Mouse (Mus musculus) forebrain, embryonic 15.5 days (tissue): Measurements from ENCODE around the gene Lrrc49. TPM values are rescaled to one million over a fixed set of nuclear protein-coding genes. Genes with fewer than 3 reads are reported as not detected.

Experiments
- ATAC-seq: fragments of 200-750 bp; cut with Nextera tagmentation; replicated peaks from 2 replicates; pipeline ENCODE4 v1.8.0; 2017; ENCODE audit warnings: mild to moderate bottlenecking, moderate TSS enrichment, moderate library complexity
- H3K27ac ChIP-seq: fragments of 300-500 bp; sonication (generic); replicated peaks from 2 replicates; pipeline ENCODE4 v1.5.1; 2015; ENCODE audit warnings: mild to moderate bottlenecking, inconsistent platforms
- H3K27me3 ChIP-seq: fragments of 300-500 bp; sonication (generic); 2 replicates; pipeline ENCODE4 v1.6.1; 2015; ENCODE audit warnings: inconsistent platforms
- H3K36me3 ChIP-seq: fragments of 300-500 bp; sonication (generic); 2 replicates; pipeline ENCODE4 v1.6.1; 2015; ENCODE audit warnings: mild to moderate bottlenecking, inconsistent platforms
- H3K4me1 ChIP-seq: fragments of 300-500 bp; sonication (generic); 2 replicates; pipeline ENCODE4 v1.6.1; 2015; ENCODE audit warnings: inconsistent platforms
- H3K4me2 ChIP-seq: fragments of 300-500 bp; sonication (generic); replicated peaks from 2 replicates; pipeline ENCODE4 v1.6.1; 2015; ENCODE audit warnings: mild to moderate bottlenecking, inconsistent platforms
- H3K4me3 ChIP-seq: fragments of 300-500 bp; sonication (generic); 2 replicates; pipeline ENCODE4 v1.5.1; 2015; ENCODE audit warnings: mild to moderate bottlenecking, inconsistent platforms
- H3K9ac ChIP-seq: fragments of 300-500 bp; sonication (generic); replicated peaks from 2 replicates; pipeline ENCODE4 v1.6.1; 2015; ENCODE audit warnings: mild to moderate bottlenecking, inconsistent platforms
- H3K9me3 ChIP-seq: fragments of 300-500 bp; sonication (generic); 2 replicates; pipeline ENCODE4 v1.6.1; 2016; ENCODE audit warnings: inconsistent platforms
- WGBS: fragments of 180-500 bp; shearing (Covaris S2); methylation state at CpG from one replicate; pipeline ENCODE4 v1.1.7; 2015; ENCODE audit warnings: mixed read lengths; 5-methylcytosine and 5-hydroxymethylcytosine counted together
- polyA plus RNA-seq: library from polyadenylated mRNA; unstranded; fragments of >200 nt; fragmentation: Nextera tagmentation; extraction: Ambion mirVana; gene quantifications from 2 replicates; pipeline ENCODE4 v1.2.1, GENCODE M21; 2015

Lrrc49 gene
- polyA plus RNA-seq, 1 experiment from 2014 or later, result 69.5 TPM

- H3K36me3 ChIP-seq, result no peaks in the 10 kb centered on the region
- H3K4me3 ChIP-seq, result peak within 1 kb of the TSS; percentile 45
- ATAC-seq, result peak; percentile 66
- peaks cover 16% of the 10 kb centered on the region for H3K4me1 ChIP-seq
- no peaks in the 10 kb centered on the region for H3K9me3 ChIP-seq
- peaks cover 8% of the 10 kb centered on the region; the same call in 1 of the 2 replicates for H3K27me3 ChIP-seq
- no peak within 1 kb of the TSS for H3K27ac ChIP-seq
- H3K4me2 ChIP-seq, result peak within 1 kb of the TSS; percentile 71
- WGBS, result under 1% methylated on average over 49 of the region's 51 CpGs
- peak within 1 kb of the TSS; percentile 39 for H3K9ac ChIP-seq
Observed at GRCm38 (mm10) chr9:60521806-60522264, 166.1 kb downstream of the Lrrc49 start, which contains the start of gene Thsd4. TSS of gene Thsd4 (minus strand) at chr9:60522046.

- H3K9ac ChIP-seq, result 0 out of 2 replicates have a peak overlapping the region, but pooled peaks have one; percentile 39
Observed at GRCm38 (mm10) chr9:60521143-60521542, 166.8 kb downstream of the Lrrc49 start.

GRCm38 (mm10) chr9:60519601-60520000, 168.4 kb downstream of the Lrrc49 start:
- H3K9ac ChIP-seq, result no peak overlapping the region
- H3K4me2 ChIP-seq, result no peak overlapping the region
- H3K27ac ChIP-seq, result no peak overlapping the region
- H3K27me3 ChIP-seq, result peaks cover 8% of the 10 kb centered on the region; the same call in 1 of the 2 replicates
- H3K9me3 ChIP-seq, result no peaks in the 10 kb centered on the region
- no peak for ATAC-seq
- peaks cover 16% of the 10 kb centered on the region for H3K4me1 ChIP-seq
- H3K36me3 ChIP-seq, result no peaks in the 10 kb centered on the region
- no peak overlapping the region for H3K4me3 ChIP-seq
- 14% methylated on average over 3 of the region's 3 CpGs for WGBS

More at GRCm38 (mm10) chr9:60521143-60521542, 166.8 kb downstream of the Lrrc49 start:
- H3K27me3 ChIP-seq, result peaks cover 8% of the 10 kb centered on the region; the same call in 1 of the 2 replicates
- peak overlapping the region; percentile 45 for H3K4me3 ChIP-seq
- peaks cover 16% of the 10 kb centered on the region for H3K4me1 ChIP-seq
- no peak for ATAC-seq
- H3K4me2 ChIP-seq, result peak overlapping the region; percentile 71
- no peaks in the 10 kb centered on the region for H3K9me3 ChIP-seq
- H3K27ac ChIP-seq, result no peak overlapping the region
- WGBS, result 37% methylated on average over 5 of the region's 5 CpGs
- no peaks in the 10 kb centered on the region for H3K36me3 ChIP-seq

Other genes starting within 250 kb of the Lrrc49 start
- 4.9 and 5.8 TPM in 2 replicates for gene Thsd4, start 166.1 kb downstream of the Lrrc49 start, polyA plus RNA-seq
- 7.4 and 8.7 TPM in 2 replicates for gene Larp6, start 24.8 kb upstream of the Lrrc49 start, polyA plus RNA-seq
- 15.2 and 16.1 TPM in 2 replicates for gene Uaca, start 106.4 kb upstream of the Lrrc49 start, polyA plus RNA-seq